In genomic region chr4:33459851-33460250, GRCm38 (mm10) we compare ENCODE assay signal across 30 mouse cellular contexts.
A peak's percentile ranks its signal among the peaks of the same experiment; 100 is the strongest.
DNase-seq lines count a peak whose midpoint lies in the region; ATAC-seq lines count a peak whose summit lies in the region.
"Had no signal": no experiment of that assay in that cellular context is flagged by ENCODE, and none has a peak within 500 bp of the region (broad histone marks: within the 10 kb centered on the region; RNA-seq: fewer than 3 reads in every experiment).

No protein-coding gene starts in this region.

- peak; percentile 23 to 37 for DNase-seq in frontal cortex, postnatal 36 days (ENCODE audit: low spot score in 2 of 2)
- DNase-seq in frontal cortex, postnatal 10 days (ENCODE audit: low spot score in 2 of 2) = no peak
- no peak for DNase-seq in liver, embryonic 13.5 days
- DNase-seq in liver = no peak
- DNase-seq in right cerebral cortex, postnatal 25 days = peak; percentile 20
- no peak for DNase-seq in right cerebral cortex, postnatal 10 days (ENCODE audit: low spot score in 2 of 2)
- peak; percentile 26 for DNase-seq in telencephalon, adult 2 months (ENCODE audit: low read depth, low spot score)
- DNase-seq: adrenal gland, adult 2 months; adrenal gland, postnatal 14 days; cerebellum, adult 11-12 months; cerebellum, adult 8-10 months; cerebellum, postnatal 10 days; cerebellum, postnatal 36 days; embryo, embryonic 11 days; gastrocnemius, postnatal 10 days; gastrocnemius, postnatal 36 days; heart, adult 2 months; heart, postnatal 14 days; heart, postnatal 4 days had no signal

- H3K4me2 ChIP-seq in liver, embryonic 13.5 days = no peak overlapping the region
- no peak overlapping the region for H3K4me2 ChIP-seq in hindbrain, embryonic 16.5 days (ENCODE audit: low read length)
- H3K4me2 ChIP-seq: embryonic facial prominence, embryonic 13.5 days; forebrain, embryonic 13.5 days; heart, embryonic 13.5 days; hindbrain, embryonic 12.5 days; hindbrain, embryonic 15.5 days had no signal

- H3K27me3 ChIP-seq in liver, embryonic 13.5 days = no peaks in the 10 kb centered on the region
- H3K27me3 ChIP-seq in hindbrain, embryonic 16.5 days (replicated peaks; ENCODE audit: control insufficient read depth, insufficient read depth, low read length) = no peaks in the 10 kb centered on the region
- H3K27me3 ChIP-seq: embryonic facial prominence, embryonic 13.5 days; forebrain, embryonic 13.5 days; heart, embryonic 13.5 days; hindbrain, embryonic 12.5 days; hindbrain, embryonic 15.5 days had no signal

- ATAC-seq in liver, embryonic 13.5 days (ENCODE audit: low read depth) = no peak
- ATAC-seq in hindbrain, embryonic 16.5 days = no peak
- ATAC-seq: CD4-positive, CD25-positive, alpha-beta regulatory T cell, adult 4 months; forebrain, embryonic 13.5 days had no signal

- H3K36me3 ChIP-seq in liver, embryonic 13.5 days = peaks cover 9% of the 10 kb centered on the region
- no peaks in the 10 kb centered on the region for H3K36me3 ChIP-seq in hindbrain, embryonic 16.5 days (ENCODE audit: control insufficient read depth, insufficient read depth, low read length)
- H3K36me3 ChIP-seq: hindbrain, embryonic 15.5 days had no signal

- no peaks in the 10 kb centered on the region for H3K9me3 ChIP-seq in liver, embryonic 13.5 days (replicated peaks)
- no peaks in the 10 kb centered on the region; the same call in 1 of the 2 replicates for H3K9me3 ChIP-seq in hindbrain, embryonic 16.5 days (ENCODE audit: control insufficient read depth, low read length)
- H3K9me3 ChIP-seq: embryonic facial prominence, embryonic 10.5 days; embryonic facial prominence, embryonic 13.5 days; forebrain, embryonic 10.5 days; forebrain, embryonic 13.5 days; heart, embryonic 10.5 days; hindbrain, embryonic 12.5 days; hindbrain, embryonic 15.5 days had no signal

- H3K9ac ChIP-seq in liver, embryonic 13.5 days = 0 out of 2 replicates have a peak overlapping the region, but pooled peaks have one; percentile 27
- H3K9ac ChIP-seq in hindbrain, embryonic 16.5 days (ENCODE audit: low read depth, low read length) = no peak overlapping the region
- H3K9ac ChIP-seq: embryonic facial prominence, embryonic 13.5 days; forebrain, embryonic 13.5 days; heart, embryonic 13.5 days; hindbrain, embryonic 12.5 days; hindbrain, embryonic 15.5 days had no signal

- WGBS in liver, embryonic 13.5 days (ENCODE audit: insufficient replicate concordance) = 82% methylated on average over 3 of the region's 3 CpGs
- WGBS in hindbrain, embryonic 16.5 days = 92% methylated on average over 3 of the region's 3 CpGs

- no peak overlapping the region for H3K27ac ChIP-seq in liver, embryonic 13.5 days
- no peak overlapping the region for H3K27ac ChIP-seq in hindbrain, embryonic 16.5 days (ENCODE audit: low read depth, low read length)
- H3K27ac ChIP-seq: embryonic facial prominence, embryonic 10.5 days; embryonic facial prominence, embryonic 13.5 days; forebrain, embryonic 10.5 days; forebrain, embryonic 13.5 days; heart, adult 2 months; heart, embryonic 10.5 days; heart, embryonic 13.5 days; hindbrain, embryonic 12.5 days; hindbrain, embryonic 15.5 days had no signal

- H3K4me1 ChIP-seq in liver, embryonic 13.5 days (replicated peaks) = peaks cover 6% of the 10 kb centered on the region; the same call in 1 of the 2 replicates
- H3K4me1 ChIP-seq in hindbrain, embryonic 16.5 days (ENCODE audit: control insufficient read depth, insufficient read depth, low read depth, low read length) = no peaks in the 10 kb centered on the region
- H3K4me1 ChIP-seq: embryonic facial prominence, embryonic 10.5 days; embryonic facial prominence, embryonic 13.5 days; forebrain, embryonic 10.5 days; forebrain, embryonic 13.5 days; heart, embryonic 10.5 days; heart, embryonic 13.5 days; hindbrain, embryonic 12.5 days; hindbrain, embryonic 15.5 days had no signal

- no peak overlapping the region for H3K4me3 ChIP-seq in liver, embryonic 13.5 days (replicated peaks)
- no peak overlapping the region for H3K4me3 ChIP-seq in hindbrain, embryonic 16.5 days (ENCODE audit: low read length)
- H3K4me3 ChIP-seq: embryonic facial prominence, embryonic 10.5 days; embryonic facial prominence, embryonic 13.5 days; erythroblast, embryonic 14.5 days; forebrain, embryonic 10.5 days; forebrain, embryonic 13.5 days; heart, adult 2 months; heart, embryonic 10.5 days; heart, embryonic 13.5 days; hindbrain, embryonic 12.5 days; hindbrain, embryonic 15.5 days had no signal

Comparison
In these comparisons a context has a peak if more than half of its experiments do, and no peak if none do; other contexts are left out.
1. DNase-seq: peak in frontal cortex, postnatal 36 days (2 of 2), right cerebral cortex, postnatal 25 days (single experiment) and telencephalon, adult 2 months (single experiment); none in frontal cortex, postnatal 10 days (0 of 2), liver, embryonic 13.5 days (single experiment), liver (single experiment) and right cerebral cortex, postnatal 10 days (0 of 2).